Mouse (Mus musculus) megakaryocyte-erythroid progenitor cell, adult 5-6 weeks (primary cell): ENCODE measurements around the gene Commd8. TPM values are rescaled to one million over a fixed set of nuclear protein-coding genes. Genes with fewer than 3 reads are reported as not detected.
"Not testable (repeated sequence)": the region's sequence is repeated elsewhere in the genome, so short reads cannot be mapped to it uniquely, and the experiment has no call there.

Source experiments
- ATAC-seq: replicated peaks from 2 replicates; pipeline ENCODE4 v1.8.0; 2016; ENCODE audit warnings: mild to moderate bottlenecking, inconsistent platforms; ENCODE audit not compliant: severe bottlenecking, poor library complexity, low FRiP score, low TSS enrichment
- total RNA-seq, 2 experiments: library from RNA; stranded (forward) in 1 of 2; stranded (reverse) in 1 of 2; fragments of 200-1000, 215-1000 nt in 1 of 2; fragments of >200 nt in 1 of 2; fragmentation: Nextera tagmentation in 1 of 2; gene quantifications; 2 replicates each; pipeline ENCODE4 v1.2.3; 2014 to 2017

Gene Commd8
- total RNA-seq, 2 experiments from 2014 or later, result 50.1 to 70.2 TPM

DNA sequence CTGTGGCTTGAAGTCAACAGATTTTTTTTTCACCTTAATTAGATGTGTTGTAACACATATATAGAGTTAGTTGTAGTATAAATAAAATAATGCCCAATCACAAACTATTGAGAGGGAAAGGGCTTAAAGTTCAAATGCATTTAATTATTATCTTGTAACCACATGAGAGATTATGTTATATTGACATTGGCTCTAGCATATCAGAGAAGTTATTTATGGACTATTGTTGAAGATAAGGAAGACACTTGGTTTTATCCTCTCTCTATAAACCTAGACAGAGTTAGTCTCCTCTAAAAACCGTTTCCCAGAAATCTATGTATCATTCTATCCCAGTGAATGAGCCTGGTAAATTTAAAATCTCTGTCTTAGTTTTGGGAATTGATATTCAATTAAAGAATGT is 5.5 kb upstream of the Commd8 start:
- no peak for ATAC-seq

- ATAC-seq, result 0 out of 2 replicates have a peak, but pooled peaks have one; percentile 24
These were observed 4.7 kb upstream of the Commd8 start for GRCm38 (mm10) chr5:72172675-72173074.

DNA sequence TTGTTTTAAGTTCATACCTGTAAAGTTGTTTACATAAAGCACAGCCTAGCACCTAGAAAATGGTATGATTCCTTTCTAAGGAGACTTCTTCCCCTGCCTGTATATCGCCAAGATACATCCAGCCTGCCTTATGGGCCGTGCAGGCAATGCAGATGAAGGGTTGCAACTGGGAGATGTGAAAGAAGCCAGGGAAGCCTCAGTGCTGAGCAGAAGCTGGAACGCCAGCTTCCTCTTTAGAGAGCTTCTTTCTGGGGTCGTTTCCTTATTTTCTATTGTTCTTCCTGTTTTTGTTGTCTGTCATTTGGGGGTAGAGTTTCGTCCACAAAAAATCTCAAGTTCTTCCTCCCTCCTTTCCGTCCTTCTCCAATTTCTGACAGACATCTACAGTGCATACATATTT is 2.1 kb upstream of the Commd8 start:
- no peak for ATAC-seq

DNA sequence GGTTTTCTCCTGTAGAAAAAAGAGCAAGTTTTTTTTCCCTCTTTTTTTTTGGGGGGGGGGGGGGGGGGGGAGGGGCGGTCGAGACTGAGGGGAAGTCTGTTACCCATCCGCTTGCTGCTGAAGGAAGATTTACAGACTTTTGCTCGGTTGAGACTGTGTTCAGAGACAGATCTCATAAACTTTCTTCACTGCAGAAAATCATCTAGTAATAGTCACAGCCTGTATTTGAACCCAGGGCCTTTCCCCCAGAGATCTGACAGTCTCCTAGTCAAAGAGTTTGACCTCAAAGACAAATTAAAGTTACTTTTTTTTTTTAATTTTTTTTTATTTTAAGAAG is 264 bp upstream of the Commd8 start:
- no peak for ATAC-seq

DNA sequence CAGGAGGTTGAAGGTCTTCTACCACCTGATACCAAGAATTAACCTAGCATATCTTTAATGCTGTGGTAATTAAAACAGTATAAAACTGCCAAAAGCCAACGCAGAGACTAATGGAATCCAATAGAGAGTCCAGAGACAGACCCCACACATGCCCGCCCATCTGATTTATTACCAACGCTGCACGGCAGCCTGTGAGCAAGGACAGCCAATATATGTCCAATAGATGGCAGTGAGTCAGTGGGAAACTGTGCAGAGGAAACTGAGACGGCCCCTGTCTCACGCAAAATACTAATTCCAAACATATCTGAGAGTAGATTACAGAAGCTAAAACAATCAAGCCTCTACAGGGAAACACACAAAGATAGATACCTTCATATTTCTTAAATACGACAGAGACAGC is 3.6 kb downstream of the Commd8 start:
- no peak for ATAC-seq

DNA sequence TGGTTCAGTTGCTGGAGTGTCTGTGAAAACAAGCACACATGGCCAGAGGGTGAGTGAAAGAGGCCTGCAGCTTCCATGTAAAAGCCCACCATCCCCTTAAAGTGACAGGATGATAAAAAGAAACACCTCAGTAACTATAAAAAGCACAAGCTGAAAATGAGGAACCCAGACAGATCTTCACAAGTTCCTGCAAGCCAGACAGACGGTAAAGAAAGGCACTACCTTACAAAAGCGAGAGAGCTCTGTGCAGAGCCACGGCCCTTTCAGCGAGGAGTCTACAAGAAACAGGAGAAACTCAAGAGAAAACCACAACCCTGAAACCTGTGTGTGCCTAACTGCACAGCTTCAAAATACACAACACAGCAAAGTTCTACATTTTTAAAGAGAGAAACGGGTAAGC is 5.1 kb downstream of the Commd8 start:
- no peak for ATAC-seq

DNA sequence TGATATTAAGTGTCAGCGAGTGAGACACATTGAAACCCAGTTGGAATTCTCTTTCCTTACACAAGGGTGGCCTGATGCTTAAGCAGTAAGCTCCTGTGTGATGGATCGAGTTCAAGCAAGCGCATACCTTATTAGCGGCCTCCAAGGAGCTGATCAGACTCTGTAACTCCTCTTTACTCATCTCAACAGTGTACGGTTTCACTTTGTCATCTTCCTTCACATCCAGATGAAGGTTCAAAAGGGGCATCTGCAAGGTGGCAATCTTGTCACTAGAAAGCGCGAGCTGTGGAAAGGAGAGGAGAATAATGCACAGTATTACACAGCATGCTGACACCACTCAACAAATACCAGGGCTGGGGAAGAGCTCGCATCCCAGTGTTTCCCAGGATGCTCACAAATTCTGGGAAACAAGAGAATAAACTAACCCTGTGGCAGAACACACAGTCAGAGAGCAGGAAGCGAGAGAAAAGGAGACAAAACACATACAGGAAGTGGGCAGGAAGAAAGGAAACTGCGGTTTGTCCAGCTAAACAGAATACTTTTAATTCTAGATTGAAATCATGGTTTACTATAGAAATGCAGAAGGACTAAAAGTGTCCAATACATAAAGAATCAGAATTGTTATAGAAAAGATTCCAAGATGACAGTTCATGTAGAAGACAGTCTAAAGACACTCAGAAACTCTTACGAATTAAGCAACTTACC is 7.1 kb downstream of the Commd8 start:
- ATAC-seq, result no peak

GRCm38 (mm10) chr5:72159537-72159936 is 8.5 kb downstream of the Commd8 start:
- ATAC-seq, result no peak

DNA sequence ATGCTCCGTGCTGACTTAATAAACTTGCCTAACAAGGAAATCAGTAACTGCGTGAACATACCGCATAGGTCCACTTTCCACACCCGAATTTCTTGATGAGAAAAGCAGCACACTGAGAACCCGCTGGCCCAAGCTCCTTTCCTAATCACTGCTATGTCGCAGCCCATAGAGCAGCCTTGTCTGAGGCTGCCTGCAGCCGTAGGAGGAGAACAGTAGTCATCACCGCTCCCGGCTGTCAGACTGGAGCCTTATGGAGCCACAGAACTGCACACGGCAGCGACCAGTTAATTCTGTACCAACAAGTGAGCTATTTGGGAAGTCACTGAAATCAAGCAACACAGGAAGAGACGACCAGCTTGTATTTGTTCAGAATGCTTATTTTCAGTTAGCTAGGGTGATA is 9.3 kb downstream of the Commd8 start:
- no peak for ATAC-seq

GRCm38 (mm10) chr5:72156598-72156997 is 11.4 kb downstream of the Commd8 start:
- no peak for ATAC-seq

DNA sequence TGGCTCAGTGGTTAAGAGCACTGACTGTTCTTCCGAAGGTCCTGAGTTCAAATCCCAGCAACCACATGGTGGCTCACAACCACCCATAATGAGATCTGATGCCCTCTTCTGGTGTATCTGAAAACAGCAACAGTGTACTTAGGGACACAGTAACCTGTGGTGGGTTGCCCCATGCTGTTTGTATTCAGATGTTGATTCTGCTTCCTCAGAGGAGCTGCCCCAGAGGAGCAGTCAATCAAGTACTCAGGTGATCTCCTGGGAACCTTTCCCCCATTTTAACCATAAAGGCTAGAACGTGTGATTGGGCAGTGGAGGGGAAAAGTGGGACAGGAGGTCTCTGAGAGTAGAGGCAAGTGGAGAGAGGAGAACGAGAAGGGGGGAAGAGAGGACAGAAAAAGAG is 12.3 kb downstream of the Commd8 start:
- not testable (repeated sequence) for ATAC-seq

DNA sequence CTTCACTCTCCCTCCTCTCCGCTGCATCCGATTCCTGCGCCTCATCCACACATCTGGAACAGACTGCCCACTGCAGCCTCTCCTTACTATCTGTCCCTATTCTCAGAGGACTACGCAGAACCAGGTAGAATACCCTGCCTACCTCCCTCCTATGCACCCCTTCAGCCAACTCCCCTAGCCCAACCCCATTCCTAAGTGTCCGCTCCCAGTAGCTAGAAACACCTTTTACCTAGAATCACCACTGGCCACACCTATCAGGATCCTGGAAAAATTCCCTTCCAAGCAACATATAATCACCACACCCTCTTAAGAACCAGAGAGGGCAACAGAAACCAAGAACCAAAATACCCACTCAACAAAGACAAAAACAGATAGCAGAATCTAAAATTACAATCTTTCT is 17.1 kb downstream of the Commd8 start:
- no peak for ATAC-seq

DNA sequence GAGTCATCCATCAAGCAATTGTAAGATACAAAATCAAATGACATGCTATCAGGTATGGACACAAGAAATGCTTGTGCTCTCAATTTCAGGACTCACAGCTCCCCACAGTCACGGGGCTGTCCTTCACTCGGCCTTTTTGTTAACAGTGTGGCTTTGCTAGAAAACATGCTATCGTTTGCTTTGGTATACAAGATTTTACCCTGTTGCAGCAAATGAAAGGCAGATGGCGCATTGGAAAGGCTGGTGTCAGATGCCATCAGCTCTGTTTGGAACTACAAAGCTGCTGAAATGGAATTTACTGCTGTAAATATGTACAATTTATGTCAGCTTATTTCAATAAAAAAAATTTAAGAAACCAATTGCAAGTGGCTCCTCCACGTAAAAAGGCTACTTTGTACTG is 19.3 kb downstream of the Commd8 start:
- ATAC-seq, result no peak

DNA sequence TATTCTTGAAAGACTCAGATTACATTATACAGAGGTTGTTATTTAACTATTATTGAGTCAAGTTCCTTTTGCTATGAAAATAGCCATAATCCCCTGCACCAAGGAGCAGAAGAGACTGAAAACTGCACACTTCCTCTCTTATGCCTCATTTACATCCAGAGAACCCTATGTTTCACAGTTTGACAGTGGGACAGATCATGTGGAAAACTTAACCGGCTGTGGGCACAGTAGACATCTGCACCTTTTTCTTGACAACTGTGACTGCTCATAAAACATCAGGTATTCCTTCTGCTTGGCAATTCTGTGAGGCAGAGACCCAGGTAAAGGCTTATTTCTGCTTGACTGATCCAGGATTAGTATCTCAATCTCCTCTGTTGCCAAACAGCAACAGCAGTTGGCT is 28.4 kb downstream of the Commd8 start:
- no peak for ATAC-seq

GRCm38 (mm10) chr5:72138256-72138655 is 29.7 kb downstream of the Commd8 start:
- no peak for ATAC-seq

DNA sequence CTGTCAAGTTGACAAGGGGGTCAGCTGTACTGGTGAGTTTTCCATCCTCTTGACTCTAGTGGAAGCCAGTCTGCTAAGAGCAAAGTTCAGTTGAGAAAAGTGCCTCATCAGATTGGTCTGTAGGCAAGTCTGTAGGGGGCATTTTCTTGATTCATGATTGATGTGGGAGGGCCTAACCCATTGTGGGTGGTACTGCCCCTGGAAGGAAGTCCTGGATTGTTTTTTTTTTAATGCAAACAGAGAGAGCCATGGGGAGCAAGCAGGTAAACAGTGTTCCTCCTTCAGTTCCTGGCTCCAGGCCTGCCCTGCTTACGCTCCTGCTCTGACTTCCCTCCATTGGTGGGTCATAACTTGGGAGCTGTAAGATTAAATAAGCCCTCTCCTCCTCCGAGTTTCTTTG is 34.1 kb downstream of the Commd8 start:
- ATAC-seq, result no peak

DNA sequence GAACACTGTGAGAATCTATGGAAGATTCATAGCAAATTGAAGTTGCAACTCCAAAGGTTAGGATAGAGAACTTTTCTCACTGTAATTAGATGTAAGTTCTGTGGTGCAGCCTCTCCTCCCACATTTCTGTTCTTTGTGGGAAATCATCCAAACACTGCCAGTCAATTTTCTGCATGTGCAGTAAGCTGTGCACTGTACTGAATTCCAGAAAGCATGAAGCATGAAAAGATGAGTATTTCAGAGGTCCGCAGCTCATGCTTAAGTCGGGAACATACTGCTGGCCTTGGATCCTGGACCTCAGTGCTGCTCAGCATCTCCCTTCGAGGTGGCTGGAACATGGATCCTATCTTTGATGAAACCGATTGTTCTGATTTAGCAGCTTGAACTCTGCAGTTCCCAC is 41.3 kb downstream of the Commd8 start:
- ATAC-seq, result no peak

DNA sequence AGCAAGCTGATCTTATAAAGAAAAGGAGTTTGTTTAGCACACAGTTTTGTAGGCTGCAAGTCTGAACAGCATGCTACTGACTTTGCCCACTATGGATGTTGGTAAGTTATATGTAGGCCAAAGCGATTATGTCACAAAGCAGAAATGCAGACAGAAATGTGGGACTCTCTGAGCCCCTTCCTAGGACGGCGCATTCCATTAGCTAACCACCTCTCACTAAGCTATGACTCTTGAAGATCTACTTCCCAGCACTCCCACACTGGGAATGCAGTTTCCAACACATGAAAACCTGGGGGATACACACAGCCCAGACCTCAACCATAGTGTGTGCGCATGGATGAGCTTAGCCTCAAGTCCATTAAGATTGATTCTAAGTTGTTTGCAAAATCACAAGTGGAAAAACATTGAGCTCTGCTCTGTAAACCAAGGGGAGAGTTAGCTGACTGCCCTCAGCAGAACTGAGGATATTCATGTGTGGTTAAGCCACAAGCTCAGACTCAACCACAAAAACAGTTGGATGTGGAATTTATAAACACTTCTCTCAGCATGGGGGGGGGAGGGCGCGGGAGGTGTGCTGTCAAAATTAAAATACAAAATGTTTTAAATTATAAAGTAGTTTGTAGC is 45.5 kb downstream of the Commd8 start:
- no peak for ATAC-seq
